In genomic region chrX:43427961-43428365, GRCm38 (mm10) we compare ENCODE assay signal across 8 mouse cellular contexts. TPM values are rescaled to one million over a fixed set of nuclear protein-coding genes. Genes with fewer than 3 reads are reported as not detected.
DNase-seq lines count a peak whose midpoint lies in the region; ATAC-seq and TF ChIP-seq lines count a peak whose summit lies in the region.

No protein-coding gene starts in this region.

- no peaks in the 10 kb centered on the region for H3K4me1 ChIP-seq in hindbrain, embryonic 14.5 days (replicated peaks; ENCODE audit: control insufficient read depth, insufficient read depth, low read length)
- H3K4me1 ChIP-seq in neural tube, embryonic 13.5 days (replicated peaks): no peaks in the 10 kb centered on the region

- H3K4me2 ChIP-seq in hindbrain, embryonic 14.5 days (replicated peaks): peak overlapping the region; percentile 66
- peak overlapping the region; percentile 61 for H3K4me2 ChIP-seq in neural tube, embryonic 13.5 days

- TF ChIP-seq CTCF in left cerebral cortex, adult 2 months (IDR thresholded peaks at IDR 0.05): no peak; the same call in 1 of the 2 replicates

- DNase-seq in left cerebral cortex, adult 2 months (ENCODE audit: extremely low spot score in 1 of 2, low spot score in 2 of 2): peak; percentile 9 to 17
- no peak for DNase-seq in left cerebral cortex, postnatal 4 days
- DNase-seq in cerebellum, postnatal 36 days: peak; percentile 25 to 47
- DNase-seq in hindbrain, embryonic 14.5 days (ENCODE audit: low spot score): no peak
- no peak for DNase-seq in thymus, postnatal 10 days (ENCODE audit: low spot score in 2 of 2)
- no peak for DNase-seq in adrenal gland, postnatal 36 days

- ATAC-seq in hindbrain, embryonic 14.5 days (ENCODE audit: low FRiP score): no peak
- ATAC-seq in neural tube, embryonic 13.5 days (ENCODE audit: low read depth): no peak
- no peak for ATAC-seq in activated CD4-positive, CD25-positive, alpha-beta regulatory T cell, adult 4 months

- peak overlapping the region; percentile 52 for H3K4me3 ChIP-seq in left cerebral cortex, adult 2 months
- H3K4me3 ChIP-seq in hindbrain, embryonic 14.5 days (replicated peaks; ENCODE audit: low read length): peak overlapping the region; percentile 37
- H3K4me3 ChIP-seq in neural tube, embryonic 13.5 days: peak overlapping the region; percentile 45

- no peaks in the 10 kb centered on the region for H3K36me3 ChIP-seq in hindbrain, embryonic 14.5 days (replicated peaks; ENCODE audit: control insufficient read depth, insufficient read depth)
- H3K36me3 ChIP-seq in neural tube, embryonic 13.5 days: no peaks in the 10 kb centered on the region

- intact Hi-C loops in left cerebral cortex, adult 2 months (cut with DNase I): loop anchor here (5.0 kb wide), 2 partner anchors 871 to 886 kb away; no protein-coding TSS in a partner anchor
- intact Hi-C loops in left cerebral cortex, postnatal 4 days (cut with DNase I): no loop called here

- WGBS in hindbrain, embryonic 14.5 days: 21% methylated on average over 12 of the region's 12 CpGs
- WGBS in neural tube, embryonic 13.5 days: 18% methylated on average over 12 of the region's 12 CpGs

- no peaks in the 10 kb centered on the region for H3K27me3 ChIP-seq in hindbrain, embryonic 14.5 days (ENCODE audit: control insufficient read depth, insufficient read depth, low read length)
- H3K27me3 ChIP-seq in neural tube, embryonic 13.5 days: peaks cover 7% of the 10 kb centered on the region; the same call in 1 of the 2 replicates

- H3K27ac ChIP-seq in left cerebral cortex, adult 2 months: no peak overlapping the region; the same call in 1 of the 2 replicates
- H3K27ac ChIP-seq in hindbrain, embryonic 14.5 days: 0 out of 2 replicates have a peak overlapping the region, but pooled peaks have one; percentile 63
- H3K27ac ChIP-seq in neural tube, embryonic 13.5 days (replicated peaks): no peak overlapping the region

- peak overlapping the region; percentile 51 for H3K9ac ChIP-seq in hindbrain, embryonic 14.5 days
- H3K9ac ChIP-seq in neural tube, embryonic 13.5 days: peak overlapping the region; percentile 62

- no peaks in the 10 kb centered on the region for H3K9me3 ChIP-seq in hindbrain, embryonic 14.5 days (ENCODE audit: control insufficient read depth, low read length)
- no peaks in the 10 kb centered on the region for H3K9me3 ChIP-seq in neural tube, embryonic 13.5 days

RNA-seq across cellular contexts. Expression of gene Tenm1, which starts 1.0 kb away (rescaled TPM):
- total RNA-seq in left cerebral cortex, adult 2 months (2021): 10 to 100 TPM; 46.7 to 49.3 TPM
- total RNA-seq in left cerebral cortex, postnatal 4 days (2021): 10 to 100 TPM; 89.8 to 92.8 TPM
- polyA plus RNA-seq in hindbrain, embryonic 14.5 days (2014; fragmentation: Nextera tagmentation; extraction: Ambion mirVana): 30.8 and 31.0 TPM in 2 replicates
- 14.3 and 14.9 TPM in 2 replicates for polyA plus RNA-seq in neural tube, embryonic 13.5 days (2015; fragmentation: Nextera tagmentation; extraction: Ambion mirVana)
- under 1 TPM in 1 of 2 experiments, not detected in 1; 0.07 TPM for polyA plus RNA-seq in activated CD4-positive, CD25-positive, alpha-beta regulatory T cell, adult 4 months (2017; shearing (Covaris generic))
- total RNA-seq in adrenal gland, postnatal 36 days (2021): under 1 TPM; 0.07 to 0.33 TPM

Comparison
In these comparisons a context has a peak if more than half of its experiments do, and no peak if none do; other contexts are left out.
1. DNase-seq: peak in left cerebral cortex, adult 2 months (2 of 2) and cerebellum, postnatal 36 days (2 of 2); none in left cerebral cortex, postnatal 4 days (single experiment), hindbrain, embryonic 14.5 days (single experiment), thymus, postnatal 10 days (0 of 2) and adrenal gland, postnatal 36 days (0 of 2).
2. RNA of gene Tenm1, which starts 1.0 kb away (total RNA-seq): 89.8 to 92.8 TPM in left cerebral cortex, postnatal 4 days and 46.7 to 49.3 TPM in left cerebral cortex, adult 2 months; 0.07 to 0.33 TPM in adrenal gland, postnatal 36 days; every median in the first group is over 10 times any median in the second.
3. Peak in every context shown above with its lines, with median percentiles within 50 percentile points of each other: H3K4me3 ChIP-seq.